Mouse (Mus musculus) neural tube, embryonic 12.5 days (tissue): ENCODE data around the gene Mtg1. TPM values are rescaled to one million over a fixed set of nuclear protein-coding genes. Genes with fewer than 3 reads are reported as not detected.
"Not testable (repeated sequence)": the region's sequence is repeated elsewhere in the genome, so short reads cannot be mapped to it uniquely, and the experiment has no call there.

Experiments
- ATAC-seq: fragments of 200-750 bp; cut with Nextera tagmentation; 2 replicates; pipeline ENCODE4 v1.8.0; 2017; ENCODE audit warnings: low read depth, mild to moderate bottlenecking, moderate TSS enrichment, moderate library complexity; ENCODE audit not compliant: low FRiP score
- H3K27ac ChIP-seq: fragments of 300-500 bp; sonication (generic); 2 replicates; pipeline ENCODE4 v1.5.1; 2016
- H3K27me3 ChIP-seq: fragments of 300-500 bp; sonication (generic); replicated peaks from 2 replicates; pipeline ENCODE4 v1.6.1; 2016; ENCODE audit warnings: mild to moderate bottlenecking
- H3K36me3 ChIP-seq: fragments of 300-500 bp; sonication (generic); 2 replicates; pipeline ENCODE4 v1.6.1; 2016; ENCODE audit warnings: mild to moderate bottlenecking
- H3K4me1 ChIP-seq: fragments of 300-500 bp; sonication (generic); 2 replicates; pipeline ENCODE4 v1.6.1; 2016
- H3K4me2 ChIP-seq: fragments of 300-500 bp; sonication (generic); replicated peaks from 2 replicates; pipeline ENCODE4 v1.6.1; 2016; ENCODE audit warnings: mild to moderate bottlenecking
- H3K4me3 ChIP-seq: fragments of 300-500 bp; sonication (generic); 2 replicates; pipeline ENCODE4 v1.5.1; 2016
- H3K9ac ChIP-seq: fragments of 300-500 bp; sonication (generic); 2 replicates; pipeline ENCODE4 v1.6.1; 2016; ENCODE audit warnings: mild to moderate bottlenecking
- H3K9me3 ChIP-seq: fragments of 300-500 bp; sonication (generic); 2 replicates; pipeline ENCODE4 v1.6.1; 2016; ENCODE audit warnings: mild to moderate bottlenecking
- WGBS: fragments of 180-500 bp; shearing (Covaris S2); methylation state at CpG from one replicate; pipeline ENCODE4 v1.1.7; 2016; 5-methylcytosine and 5-hydroxymethylcytosine counted together
- polyA plus RNA-seq: library from polyadenylated mRNA; unstranded; fragments of >200 nt; fragmentation: Nextera tagmentation; extraction: Ambion mirVana; gene quantifications from 2 replicates; pipeline ENCODE4 v1.2.1, GENCODE M21; 2016

Mtg1 gene
- polyA plus RNA-seq, 1 experiment from 2014 or later, result 24.2 TPM

- H3K9ac ChIP-seq, result peak within 1 kb of the TSS; percentile 88
Measured at GRCm38 (mm10) chr7:140115583-140116328, 21.6 kb upstream of the Mtg1 start, which contains the start of gene Paox. TSS of gene Paox (plus strand) at chr7:140115799.

GRCm38 (mm10) chr7:140116329-140117054 lies 20.9 kb upstream of the Mtg1 start, which contains the start of gene Echs1:
TSS of gene Echs1 (minus strand) at chr7:140116476.
- no peaks in the 10 kb centered on the region for H3K4me1 ChIP-seq
- 4% methylated on average over 28 of the region's 28 CpGs for WGBS
- H3K9ac ChIP-seq, result peak within 1 kb of the TSS; percentile 88
- ATAC-seq, result peak; percentile 92
- peaks cover 14% of the 10 kb centered on the region for H3K36me3 ChIP-seq
- peak within 1 kb of the TSS; percentile 88 for H3K4me2 ChIP-seq
- H3K4me3 ChIP-seq, result peak within 1 kb of the TSS; percentile 69
- H3K27me3 ChIP-seq, result no peaks in the 10 kb centered on the region
- H3K27ac ChIP-seq, result peak within 1 kb of the TSS; percentile 53; the same call in 1 of the 2 replicates
- no peaks in the 10 kb centered on the region for H3K9me3 ChIP-seq

More at GRCm38 (mm10) chr7:140115583-140116328, 21.6 kb upstream of the Mtg1 start, which contains the start of gene Paox:
- no peaks in the 10 kb centered on the region for H3K4me1 ChIP-seq
- H3K27me3 ChIP-seq, result no peaks in the 10 kb centered on the region
- H3K4me3 ChIP-seq, result peak within 1 kb of the TSS; percentile 69
- no peaks in the 10 kb centered on the region for H3K9me3 ChIP-seq
- peak within 1 kb of the TSS; percentile 88 for H3K4me2 ChIP-seq
- H3K36me3 ChIP-seq, result peaks cover 21% of the 10 kb centered on the region
- peak; percentile 64 for ATAC-seq
- WGBS, result 3% methylated on average over 23 of the region's 23 CpGs
- H3K27ac ChIP-seq, result peak within 1 kb of the TSS; percentile 53; the same call in 1 of the 2 replicates

GRCm38 (mm10) chr7:140120484-140120883 lies 16.9 kb upstream of the Mtg1 start:
- H3K36me3 ChIP-seq, result no peaks in the 10 kb centered on the region
- no peak for ATAC-seq
- no peak overlapping the region for H3K9ac ChIP-seq
- no peaks in the 10 kb centered on the region for H3K27me3 ChIP-seq
- no peak overlapping the region for H3K27ac ChIP-seq
- H3K4me2 ChIP-seq, result no peak overlapping the region
- 0 out of 2 replicates have a peak, but pooled peaks cover 5% of the 10 kb centered on the region for H3K4me1 ChIP-seq
- WGBS, result 94% methylated on average over 2 of the region's 2 CpGs
- H3K9me3 ChIP-seq, result no peaks in the 10 kb centered on the region
- no peak overlapping the region for H3K4me3 ChIP-seq

- Histone ChIP-seq H3K9me3 (no peaks in the 10 kb centered on the region), H3K4me2 (no peak overlapping the region), H3K27ac (no peak overlapping the region), H3K4me3 (no peak overlapping the region), H3K9ac (no peak overlapping the region), H3K36me3 (no peaks in the 10 kb centered on the region), H3K4me1 (peaks cover 10% of the 10 kb centered on the region), H3K27me3 (no peaks in the 10 kb centered on the region)
- no peak for ATAC-seq
- WGBS, result 73% methylated on average over 13 of the region's 13 CpGs
Measured at GRCm38 (mm10) chr7:140121338-140121910, 15.9 kb upstream of the Mtg1 start.

GRCm38 (mm10) chr7:140122765-140123164 lies 14.6 kb upstream of the Mtg1 start:
- Histone ChIP-seq H3K27me3 (no peaks in the 10 kb centered on the region), H3K36me3 (no peaks in the 10 kb centered on the region), H3K27ac (no peak overlapping the region), H3K4me2 (no peak overlapping the region), H3K4me1 (peaks cover 10% of the 10 kb centered on the region), H3K9ac (no peak overlapping the region), H3K4me3 (no peak overlapping the region), H3K9me3 (no peaks in the 10 kb centered on the region)
- no peak for ATAC-seq
- WGBS, result 44% methylated on average over 4 of the region's 4 CpGs

GRCm38 (mm10) chr7:140124382-140124781 lies 13.0 kb upstream of the Mtg1 start:
- Histone ChIP-seq H3K4me1 (peaks cover 10% of the 10 kb centered on the region), H3K36me3 (no peaks in the 10 kb centered on the region), H3K4me3 (no peak overlapping the region), H3K27me3 (no peaks in the 10 kb centered on the region), H3K27ac (no peak overlapping the region), H3K9me3 (no peaks in the 10 kb centered on the region), H3K9ac (no peak overlapping the region), H3K4me2 (no peak overlapping the region)
- WGBS, result 93% methylated on average over 1 of the region's 1 CpGs
- ATAC-seq, result no peak

- peaks cover 10% of the 10 kb centered on the region for H3K4me1 ChIP-seq
- H3K27me3 ChIP-seq, result no peaks in the 10 kb centered on the region
- H3K9ac ChIP-seq, result peak overlapping the region; percentile 83
- H3K9me3 ChIP-seq, result no peaks in the 10 kb centered on the region
- peak; percentile 95 for ATAC-seq
- peak overlapping the region; percentile 66 for H3K4me3 ChIP-seq
- H3K4me2 ChIP-seq, result peak overlapping the region; percentile 85
- H3K36me3 ChIP-seq, result peaks cover 5% of the 10 kb centered on the region; the same call in 1 of the 2 replicates
- 2% methylated on average over 40 of the region's 40 CpGs for WGBS
- H3K27ac ChIP-seq, result no peak overlapping the region
Measured at GRCm38 (mm10) chr7:140125278-140126021, 11.9 kb upstream of the Mtg1 start.

- peaks cover 6% of the 10 kb centered on the region; the same call in 1 of the 2 replicates for H3K36me3 ChIP-seq
- peak overlapping the region; percentile 83 for H3K9ac ChIP-seq
- H3K4me3 ChIP-seq, result peak overlapping the region; percentile 66
- H3K27me3 ChIP-seq, result no peaks in the 10 kb centered on the region
- H3K4me2 ChIP-seq, result peak overlapping the region; percentile 85
- H3K27ac ChIP-seq, result no peak overlapping the region
- 8% methylated on average over 5 of the region's 5 CpGs for WGBS
- no peaks in the 10 kb centered on the region for H3K9me3 ChIP-seq
- ATAC-seq, result 0 out of 2 replicates have a peak, but pooled peaks have one; percentile 8
- peaks cover 10% of the 10 kb centered on the region for H3K4me1 ChIP-seq
Measured at GRCm38 (mm10) chr7:140126022-140126350, 11.4 kb upstream of the Mtg1 start.

GRCm38 (mm10) chr7:140126934-140127333 lies 10.4 kb upstream of the Mtg1 start:
- no peak overlapping the region for H3K27ac ChIP-seq
- no peak overlapping the region for H3K4me2 ChIP-seq
- peaks cover 10% of the 10 kb centered on the region for H3K4me1 ChIP-seq
- H3K27me3 ChIP-seq, result no peaks in the 10 kb centered on the region
- no peak for ATAC-seq
- no peak overlapping the region for H3K4me3 ChIP-seq
- no peak overlapping the region for H3K9ac ChIP-seq
- H3K9me3 ChIP-seq, result no peaks in the 10 kb centered on the region
- peaks cover 6% of the 10 kb centered on the region; the same call in 1 of the 2 replicates for H3K36me3 ChIP-seq
- 87% methylated on average over 3 of the region's 3 CpGs for WGBS

GRCm38 (mm10) chr7:140127911-140128310 lies 9.5 kb upstream of the Mtg1 start:
- Histone ChIP-seq H3K9me3 (no peaks in the 10 kb centered on the region), H3K27ac (no peak overlapping the region), H3K9ac (no peak overlapping the region), H3K36me3 (peaks cover 6% of the 10 kb centered on the region; the same call in 1 of the 2 replicates), H3K4me1 (peaks cover 10% of the 10 kb centered on the region), H3K4me2 (no peak overlapping the region), H3K4me3 (no peak overlapping the region), H3K27me3 (no peaks in the 10 kb centered on the region)
- WGBS, result 90% methylated on average over 2 of the region's 2 CpGs
- ATAC-seq, result no peak

- H3K27me3 ChIP-seq, result not testable (repeated sequence)
- WGBS, result 93% methylated on average over 7 of the region's 7 CpGs
Measured at GRCm38 (mm10) chr7:140132184-140132583, 5.2 kb upstream of the Mtg1 start.

More at GRCm38 (mm10) chr7:140132184-140132583, 5.2 kb upstream of the Mtg1 start:
- ATAC-seq, H3K4me3 ChIP-seq, H3K4me1 ChIP-seq, H3K4me2 ChIP-seq, H3K27ac ChIP-seq, H3K36me3 ChIP-seq, H3K9me3 ChIP-seq, H3K9ac ChIP-seq: not testable (repeated sequence)
